Mouse (Mus musculus) cerebellum, adult 2 months (tissue): ENCODE data around the gene Ltk. TPM values are rescaled to one million over a fixed set of nuclear protein-coding genes. Genes with fewer than 3 reads are reported as not detected.
A peak's percentile ranks its signal among the peaks of the same experiment; 100 is the strongest.

Experiments used
- DNase-seq, 2 experiments: peaks; one replicate each; pipeline ENCODE4 v3.0.0; 2021
- H3K27ac ChIP-seq: fragments of 200-500 bp; 2 replicates; pipeline ENCODE4 v1.5.1; 2012; ENCODE audit warnings: low read length, control low read depth, inconsistent platforms; ENCODE audit not compliant: insufficient read depth
- H3K27me3 ChIP-seq: fragments of 200-500 bp; 2 replicates; pipeline ENCODE4 v1.6.1; 2012; ENCODE audit warnings: inconsistent platforms, mild to moderate bottlenecking, low read length, moderate library complexity; ENCODE audit not compliant: control insufficient read depth, insufficient read depth
- H3K4me1 ChIP-seq: fragments of 200-500 bp; 2 replicates; pipeline ENCODE4 v1.6.1; 2011; ENCODE audit warnings: low read length; ENCODE audit not compliant: control insufficient read depth, insufficient read depth
- H3K4me3 ChIP-seq: fragments of 200-500 bp; replicated peaks from 2 replicates; pipeline ENCODE3; 2011; ENCODE audit warnings: mild to moderate bottlenecking, low read depth, low read length, control low read depth; ENCODE audit not compliant: insufficient read depth
- CTCF ChIP-seq: fragments of 200-500 bp; IDR thresholded peaks from 2 replicates; pipeline ENCODE4 v1.5.1; 2011; ENCODE audit warnings: low read depth, mild to moderate bottlenecking, control low read depth, low read length, moderate library complexity, borderline replicate concordance; ENCODE audit not compliant: insufficient read depth
- POLR2A ChIP-seq: fragments of 200-500 bp; IDR thresholded peaks from 2 replicates; pipeline ENCODE4 v1.6.1; 2011; ENCODE audit warnings: low read length, control low read depth, borderline replicate concordance; ENCODE audit not compliant: insufficient read depth
- WGBS: fragments of 180-500 bp; shearing (Covaris S2); methylation state at CpG from one replicate; pipeline ENCODE4 v1.1.7; 2018; 5-methylcytosine and 5-hydroxymethylcytosine counted together
- polyA plus RNA-seq: library from polyadenylated mRNA; depleted of rRNA; stranded (reverse); fragments of >200 nt; gene quantifications from 2 replicates; pipeline ENCODE4 v1.2.3, GENCODE M21; 2012

Ltk gene
- polyA plus RNA-seq, 1 experiment = 16.5 TPM

DNA sequence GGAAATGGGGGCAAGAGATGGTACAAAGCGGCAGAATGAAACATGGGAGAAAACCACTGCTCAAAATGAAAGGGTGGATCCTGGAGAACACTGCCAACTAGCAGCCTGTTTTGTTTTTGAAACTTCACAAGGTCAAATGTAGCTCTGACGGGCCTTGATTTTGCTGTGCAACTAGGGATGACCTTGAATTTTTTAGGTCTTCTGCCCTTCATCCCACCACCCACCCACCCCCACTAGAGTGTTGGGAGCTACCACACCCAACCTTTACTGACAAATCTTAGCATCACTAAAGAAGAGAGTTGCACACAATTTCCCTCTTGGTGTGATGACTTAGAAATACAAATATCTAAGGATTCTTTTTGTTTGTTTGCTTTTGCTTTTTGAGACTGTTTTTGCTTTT is 29.8 kb upstream of the Ltk start:
- 93% methylated on average over 2 of the region's 2 CpGs for WGBS
- Histone ChIP-seq H3K27me3 (no peaks in the 10 kb centered on the region), H3K27ac (no peak overlapping the region), H3K4me3 (no peak overlapping the region), H3K4me1 (no peaks in the 10 kb centered on the region; the same call in 1 of the 2 replicates)
- no peak for TF ChIP-seq CTCF
- no peak for TF ChIP-seq POLR2A
- DNase-seq = no peak

DNA sequence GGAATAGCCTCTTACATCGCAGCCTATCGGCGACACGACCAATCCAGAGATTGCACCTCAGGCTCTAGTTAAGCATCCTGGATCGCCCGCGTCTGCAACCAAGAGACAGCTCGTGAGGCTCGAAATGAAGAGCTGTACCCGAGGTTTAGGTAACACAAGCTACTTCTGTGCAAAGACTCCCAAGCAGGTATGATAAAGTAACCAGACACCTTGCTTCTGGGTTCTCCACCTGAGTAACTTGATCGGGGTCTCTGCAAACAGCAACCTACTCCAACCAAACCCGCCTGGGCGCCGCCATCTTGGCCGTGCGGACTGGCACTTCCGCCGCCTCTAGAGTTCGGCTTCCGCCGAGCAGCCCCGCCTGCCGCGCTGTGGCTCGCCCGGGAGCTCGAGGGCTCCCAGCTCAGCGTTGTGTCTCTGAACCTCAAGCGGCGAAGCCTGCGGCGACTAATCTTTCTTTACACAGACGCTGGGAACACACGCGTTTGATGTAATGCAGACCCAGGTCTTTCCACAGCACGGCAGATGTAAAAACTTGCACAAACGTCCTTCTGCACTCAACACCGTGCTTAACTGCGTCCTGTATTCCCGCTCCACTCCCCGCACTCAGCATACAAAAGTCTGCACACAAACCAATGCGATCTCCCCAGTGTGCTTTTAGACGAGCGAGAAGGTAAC is 27.1 kb upstream of the Ltk start, which contains the start of gene Rpap1:
Rpap1 (minus strand) TSS at position 332 of the 678 bp plus-strand sequence.
- peak; percentile 85 to 89 for DNase-seq
- TF ChIP-seq CTCF (no peak), POLR2A (peak; percentile 90)
- Histone ChIP-seq H3K27me3 (no peaks in the 10 kb centered on the region), H3K4me1 (no peaks in the 10 kb centered on the region; the same call in 1 of the 2 replicates), H3K4me3 (peak within 1 kb of the TSS; percentile 93), H3K27ac (peak within 1 kb of the TSS; percentile 92)
- under 1% methylated on average over 44 of the region's 44 CpGs for WGBS

DNA sequence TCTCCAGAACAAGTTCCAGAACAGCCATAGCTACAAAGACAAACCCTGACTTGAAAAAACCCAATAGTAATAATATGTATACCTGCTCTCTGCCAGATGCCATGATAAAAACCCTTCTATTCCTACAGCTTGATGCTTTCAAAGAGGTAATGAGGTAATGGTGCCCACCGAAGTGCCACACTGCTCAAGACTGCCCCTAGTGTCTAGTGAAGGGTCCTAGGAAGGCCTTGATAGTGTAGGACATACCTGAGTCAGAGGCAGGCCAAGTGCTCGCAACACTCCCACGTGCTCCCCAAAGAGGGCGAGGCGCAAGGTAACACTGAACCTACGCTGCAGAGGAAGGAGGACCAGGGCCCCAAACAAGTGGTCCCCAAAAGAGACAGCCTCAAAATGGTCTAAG is 7.0 kb upstream of the Ltk start:
- Histone ChIP-seq H3K27ac (no peak overlapping the region), H3K27me3 (no peaks in the 10 kb centered on the region), H3K4me3 (no peak overlapping the region), H3K4me1 (peaks cover 8% of the 10 kb centered on the region; the same call in 1 of the 2 replicates)
- 93% methylated on average over 6 of the region's 6 CpGs for WGBS
- TF ChIP-seq CTCF = 0 out of 2 replicates have a peak, but pooled peaks have one; percentile 8
- TF ChIP-seq POLR2A = no peak
- no peak for DNase-seq

- 71% methylated on average over 4 of the region's 4 CpGs for WGBS
- TF ChIP-seq CTCF = no peak
- no peak for TF ChIP-seq POLR2A
- DNase-seq = no peak
- no peak overlapping the region for H3K4me3 ChIP-seq
- H3K4me1 ChIP-seq = no peaks in the 10 kb centered on the region
- H3K27me3 ChIP-seq = no peaks in the 10 kb centered on the region
- no peak overlapping the region for H3K27ac ChIP-seq
These were observed 3.7 kb upstream of the Ltk start for GRCm38 (mm10) chr2:119763924-119764323.

GRCm38 (mm10) chr2:119762276-119762675 is 2.0 kb upstream of the Ltk start:
- DNase-seq = no peak
- Histone ChIP-seq H3K4me3 (no peak overlapping the region), H3K27me3 (no peaks in the 10 kb centered on the region), H3K27ac (no peak overlapping the region), H3K4me1 (no peaks in the 10 kb centered on the region)
- WGBS = 44% methylated on average over 1 of the region's 1 CpGs
- no peak for TF ChIP-seq POLR2A

DNA sequence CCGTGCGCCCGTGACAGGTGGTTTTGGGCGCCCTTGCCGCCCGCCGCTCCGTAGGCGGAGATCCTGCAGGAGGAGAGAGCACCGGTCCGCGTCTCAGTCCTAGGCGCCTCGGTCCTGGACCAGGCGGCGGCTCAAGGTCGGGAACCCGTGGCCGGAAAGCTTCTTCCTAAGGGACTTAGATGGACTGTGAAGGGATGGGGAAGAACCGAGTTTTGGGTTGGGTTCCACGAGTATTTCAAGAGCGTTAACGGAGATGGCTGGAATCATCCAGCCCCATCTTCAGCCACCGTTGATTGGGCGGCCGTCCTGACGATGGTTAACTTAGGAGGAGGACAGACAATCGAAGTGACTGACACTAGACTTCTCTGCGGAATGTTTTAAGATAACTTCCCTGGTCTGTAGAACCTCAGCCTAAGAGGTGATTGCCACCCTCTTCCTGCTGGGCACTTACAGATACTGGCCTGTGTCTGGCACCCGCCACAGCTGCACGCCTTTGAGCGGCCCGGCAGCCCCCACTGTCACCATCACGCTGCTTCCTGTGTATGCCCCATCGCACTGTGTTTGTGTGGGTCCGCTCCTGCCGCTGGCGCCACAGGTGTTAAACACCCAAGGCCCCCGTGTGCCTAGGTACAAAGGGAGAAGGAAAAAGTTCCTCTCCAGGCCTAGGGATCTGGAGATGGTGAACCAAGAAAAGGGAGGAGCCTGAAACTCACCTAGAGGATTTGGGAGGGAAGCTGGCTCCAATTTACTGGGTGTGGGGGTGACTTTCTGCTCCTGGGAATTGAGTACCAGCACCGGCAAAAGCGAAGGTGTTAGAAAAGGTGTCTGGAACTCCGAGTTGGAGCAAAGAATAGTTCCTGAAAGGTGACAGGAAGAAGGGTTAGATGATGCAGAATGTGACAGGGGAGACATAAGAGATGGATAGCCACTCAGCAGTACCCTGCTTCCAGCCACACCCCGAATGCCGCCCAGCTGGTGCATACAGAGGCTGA is 1.1 kb downstream of the Ltk start:
- Histone ChIP-seq H3K4me1 (no peaks in the 10 kb centered on the region), H3K27me3 (no peaks in the 10 kb centered on the region), H3K27ac (no peak overlapping the region), H3K4me3 (peak overlapping the region; percentile 45)
- WGBS = 13% methylated on average over 44 of the region's 44 CpGs
- TF ChIP-seq CTCF (no peak), POLR2A (no peak)
- DNase-seq = no peak

GRCm38 (mm10) chr2:119758101-119758843 is 2.0 kb downstream of the Ltk start:
- TF ChIP-seq POLR2A = no peak
- no peak for TF ChIP-seq CTCF
- under 1% methylated on average over 59 of the region's 77 CpGs for whole genome bisulfite sequencing
- no peaks in the 10 kb centered on the region for H3K4me1 ChIP-seq
- H3K4me3 ChIP-seq = peak overlapping the region; percentile 45
- H3K27me3 ChIP-seq = no peaks in the 10 kb centered on the region
- H3K27ac ChIP-seq = no peak overlapping the region
- peak; percentile 58 to 67 for DNase-seq
